Mouse (Mus musculus) c-Kit-negative CD71-positive TER-119-positive erythroid progenitor cells, embryonic 14.5 days (primary cell): ENCODE measurements around the gene Ypel4.
A peak's percentile ranks its signal among the peaks of the same experiment; 100 is the strongest.

Experiments used
- DNase-seq: peaks from one replicate; pipeline ENCODE4 v3.0.0-alpha.2; 2013; ENCODE audit warnings: low read depth, low spot score

Ypel4 gene

GRCm38 (mm10) chr2:84733579-84734300, at the start of gene Ypel4:
Gene Ypel4, plus strand, starts transcription at chr2:84734058.
- peak; percentile 60 for DNase-seq

- no peak for DNase-seq
These were observed 45.6 kb upstream of the Ypel4 start for GRCm38 (mm10) chr2:84688080-84688844.

GRCm38 (mm10) chr2:84690050-84690449, 43.8 kb upstream of the Ypel4 start:
- DNase-seq: no peak

GRCm38 (mm10) chr2:84695007-84695695, 38.7 kb upstream of the Ypel4 start:
- no peak for DNase-seq

- no peak for DNase-seq
These were observed 30.4 kb upstream of the Ypel4 start for GRCm38 (mm10) chr2:84703497-84703896.

GRCm38 (mm10) chr2:84704329-84704728, 29.5 kb upstream of the Ypel4 start:
- DNase-seq: no peak

- DNase-seq: no peak
These were observed 28.6 kb upstream of the Ypel4 start for GRCm38 (mm10) chr2:84705295-84705694.

- no peak for DNase-seq
These were observed 26.3 kb upstream of the Ypel4 start for GRCm38 (mm10) chr2:84707523-84707922.

GRCm38 (mm10) chr2:84711898-84712297, 22.0 kb upstream of the Ypel4 start:
- no peak for DNase-seq

- no peak for DNase-seq
These were observed 19.4 kb upstream of the Ypel4 start for GRCm38 (mm10) chr2:84714422-84714810.

GRCm38 (mm10) chr2:84714811-84715561, 18.9 kb upstream of the Ypel4 start, which contains the start of gene Zdhhc5:
Gene Zdhhc5, minus strand, starts transcription at chr2:84715180.
- DNase-seq: peak; percentile 98

- DNase-seq: peak; percentile 88
These were observed 18.1 kb upstream of the Ypel4 start for GRCm38 (mm10) chr2:84715562-84716361.

GRCm38 (mm10) chr2:84716423-84717355, 17.2 kb upstream of the Ypel4 start:
- no peak for DNase-seq

- DNase-seq: no peak
These were observed 16.5 kb upstream of the Ypel4 start for GRCm38 (mm10) chr2:84717357-84717756.

GRCm38 (mm10) chr2:84720718-84721117, 13.1 kb upstream of the Ypel4 start:
- no peak for DNase-seq

GRCm38 (mm10) chr2:84721182-84721581, 12.7 kb upstream of the Ypel4 start:
- DNase-seq: no peak

- no peak for DNase-seq
These were observed 10.0 kb upstream of the Ypel4 start for GRCm38 (mm10) chr2:84723856-84724255.

- no peak for DNase-seq
These were observed 8.1 kb upstream of the Ypel4 start for GRCm38 (mm10) chr2:84725770-84726169.

GRCm38 (mm10) chr2:84726716-84727115, 7.1 kb upstream of the Ypel4 start:
- no peak for DNase-seq
